Mouse (Mus musculus): Measurements from ENCODE around the gene Prrg1. TPM values are rescaled to one million over a fixed set of nuclear protein-coding genes. Genes with fewer than 3 reads are reported as not detected.

Prrg1 gene
- polyA plus RNA-seq (2015; fragmentation: Nextera tagmentation; extraction: Ambion mirVana), result 11.0 and 12.9 TPM in 2 replicates

GRCm38 (mm10) chrX:78583202-78584004 is at the start of gene Prrg1:
TSS of gene Prrg1 (minus strand) at chrX:78583896.
- peak within 1 kb of the TSS; percentile 92 for H3K27ac ChIP-seq
- H3K27me3 ChIP-seq, result no peaks in the 10 kb centered on the region
- no peaks in the 10 kb centered on the region for H3K9me3 ChIP-seq
- H3K4me3 ChIP-seq, result peak within 1 kb of the TSS; percentile 54
- 19% methylated on average over 34 of the region's 36 CpGs for WGBS
- peak within 1 kb of the TSS; percentile 48 for H3K4me2 ChIP-seq
- ATAC-seq (ENCODE audit: borderline replicate concordance, extremely low read depth, low FRiP score, low TSS enrichment), result peak; percentile 93
- H3K36me3 ChIP-seq, result no peaks in the 10 kb centered on the region
- peak within 1 kb of the TSS; percentile 54 for H3K9ac ChIP-seq
- H3K4me1 ChIP-seq, result no peaks in the 10 kb centered on the region

- no peaks in the 10 kb centered on the region for H3K27me3 ChIP-seq
- no peaks in the 10 kb centered on the region for H3K36me3 ChIP-seq
- 58% methylated on average over 2 of the region's 2 CpGs for WGBS
- no peak overlapping the region for H3K9ac ChIP-seq
- no peaks in the 10 kb centered on the region for H3K9me3 ChIP-seq
- H3K4me1 ChIP-seq, result no peaks in the 10 kb centered on the region
- no peak overlapping the region for H3K27ac ChIP-seq
- no peak for ATAC-seq (ENCODE audit: borderline replicate concordance, extremely low read depth, low FRiP score, low TSS enrichment)
- H3K4me3 ChIP-seq, result no peak overlapping the region
- H3K4me2 ChIP-seq, result no peak overlapping the region
Observed at GRCm38 (mm10) chrX:78605814-78606213, 22.1 kb upstream of the Prrg1 start.

- H3K36me3 ChIP-seq, result no peaks in the 10 kb centered on the region
- H3K4me1 ChIP-seq, result no peaks in the 10 kb centered on the region
- no peaks in the 10 kb centered on the region for H3K9me3 ChIP-seq
- no peaks in the 10 kb centered on the region for H3K27me3 ChIP-seq
- no peak overlapping the region for H3K9ac ChIP-seq
- WGBS, result 52% methylated on average over 2 of the region's 2 CpGs
- no peak for ATAC-seq (ENCODE audit: borderline replicate concordance, extremely low read depth, low FRiP score, low TSS enrichment)
- H3K27ac ChIP-seq, result no peak overlapping the region
- no peak overlapping the region for H3K4me2 ChIP-seq
- H3K4me3 ChIP-seq, result no peak overlapping the region
Observed at GRCm38 (mm10) chrX:78593138-78593537, 9.4 kb upstream of the Prrg1 start.

- no peaks in the 10 kb centered on the region for H3K36me3 ChIP-seq
- H3K27me3 ChIP-seq, result no peaks in the 10 kb centered on the region
- H3K9ac ChIP-seq, result 0 out of 2 replicates have a peak overlapping the region, but pooled peaks have one; percentile 54
- peak; percentile 75 for ATAC-seq (ENCODE audit: borderline replicate concordance, extremely low read depth, low FRiP score, low TSS enrichment)
- no peaks in the 10 kb centered on the region for H3K4me1 ChIP-seq
- H3K4me2 ChIP-seq, result peak overlapping the region; percentile 48
- H3K9me3 ChIP-seq, result no peaks in the 10 kb centered on the region
- H3K27ac ChIP-seq, result peak overlapping the region; percentile 92
- WGBS, result 34% methylated on average over 12 of the region's 21 CpGs
- H3K4me3 ChIP-seq, result peak overlapping the region; percentile 54
Observed at GRCm38 (mm10) chrX:78582854-78583201, 868 bp downstream of the Prrg1 start.

GRCm38 (mm10) chrX:78563451-78563850 is 20.2 kb downstream of the Prrg1 start:
- Histone ChIP-seq H3K4me1 (no peaks in the 10 kb centered on the region), H3K36me3 (no peaks in the 10 kb centered on the region), H3K27ac (no peak overlapping the region), H3K9ac (no peak overlapping the region), H3K27me3 (no peaks in the 10 kb centered on the region), H3K4me3 (no peak overlapping the region), H3K9me3 (no peaks in the 10 kb centered on the region), H3K4me2 (no peak overlapping the region)
- 62% methylated on average over 2 of the region's 2 CpGs for WGBS
- no peak for ATAC-seq (ENCODE audit: borderline replicate concordance, extremely low read depth, low FRiP score, low TSS enrichment)

GRCm38 (mm10) chrX:78553399-78553798 is 30.3 kb downstream of the Prrg1 start:
- no peak for ATAC-seq (ENCODE audit: borderline replicate concordance, extremely low read depth, low FRiP score, low TSS enrichment)
- Histone ChIP-seq H3K9me3 (no peaks in the 10 kb centered on the region), H3K4me2 (no peak overlapping the region), H3K27me3 (no peaks in the 10 kb centered on the region), H3K36me3 (no peaks in the 10 kb centered on the region), H3K9ac (no peak overlapping the region), H3K4me3 (no peak overlapping the region), H3K4me1 (no peaks in the 10 kb centered on the region), H3K27ac (no peak overlapping the region)
- WGBS, result 75% methylated on average over 2 of the region's 2 CpGs

GRCm38 (mm10) chrX:78552704-78553103 is 31.0 kb downstream of the Prrg1 start:
- Histone ChIP-seq H3K4me3 (no peak overlapping the region), H3K9me3 (no peaks in the 10 kb centered on the region), H3K4me1 (no peaks in the 10 kb centered on the region), H3K9ac (no peak overlapping the region), H3K4me2 (no peak overlapping the region), H3K36me3 (no peaks in the 10 kb centered on the region), H3K27me3 (no peaks in the 10 kb centered on the region), H3K27ac (no peak overlapping the region)
- ATAC-seq (ENCODE audit: borderline replicate concordance, extremely low read depth, low FRiP score, low TSS enrichment), result no peak
- 36% methylated on average over 1 of the region's 1 CpGs for WGBS

- WGBS, result 46% methylated on average over 1 of the region's 1 CpGs
- Histone ChIP-seq H3K9ac (no peak overlapping the region), H3K27me3 (no peaks in the 10 kb centered on the region), H3K27ac (no peak overlapping the region), H3K4me1 (no peaks in the 10 kb centered on the region), H3K9me3 (no peaks in the 10 kb centered on the region), H3K4me2 (no peak overlapping the region), H3K4me3 (no peak overlapping the region), H3K36me3 (no peaks in the 10 kb centered on the region)
- ATAC-seq (ENCODE audit: borderline replicate concordance, extremely low read depth, low FRiP score, low TSS enrichment), result no peak
Observed at GRCm38 (mm10) chrX:78547696-78548095, 36.0 kb downstream of the Prrg1 start.

GRCm38 (mm10) chrX:78539734-78540133 is 44.0 kb downstream of the Prrg1 start:
- no peaks in the 10 kb centered on the region for H3K36me3 ChIP-seq
- no peak for ATAC-seq (ENCODE audit: borderline replicate concordance, extremely low read depth, low FRiP score, low TSS enrichment)
- H3K4me1 ChIP-seq, result no peaks in the 10 kb centered on the region
- no peak overlapping the region for H3K9ac ChIP-seq
- H3K4me2 ChIP-seq, result no peak overlapping the region
- H3K4me3 ChIP-seq, result no peak overlapping the region
- H3K27ac ChIP-seq, result no peak overlapping the region
- no peaks in the 10 kb centered on the region for H3K9me3 ChIP-seq
- no peaks in the 10 kb centered on the region for H3K27me3 ChIP-seq

- Histone ChIP-seq H3K9me3 (no peaks in the 10 kb centered on the region), H3K4me1 (no peaks in the 10 kb centered on the region), H3K27me3 (no peaks in the 10 kb centered on the region), H3K36me3 (no peaks in the 10 kb centered on the region), H3K27ac (no peak overlapping the region), H3K4me2 (no peak overlapping the region), H3K4me3 (no peak overlapping the region), H3K9ac (no peak overlapping the region)
- no peak for ATAC-seq (ENCODE audit: borderline replicate concordance, extremely low read depth, low FRiP score, low TSS enrichment)
- WGBS, result 69% methylated on average over 2 of the region's 2 CpGs
Observed at GRCm38 (mm10) chrX:78538632-78539316, 44.9 kb downstream of the Prrg1 start.

- no peak overlapping the region for H3K27ac ChIP-seq
- WGBS, result 74% methylated on average over 2 of the region's 2 CpGs
- no peak overlapping the region for H3K9ac ChIP-seq
- H3K4me3 ChIP-seq, result no peak overlapping the region
- H3K4me1 ChIP-seq, result no peaks in the 10 kb centered on the region
- no peak for ATAC-seq (ENCODE audit: borderline replicate concordance, extremely low read depth, low FRiP score, low TSS enrichment)
- no peaks in the 10 kb centered on the region for H3K27me3 ChIP-seq
- H3K4me2 ChIP-seq, result no peak overlapping the region
- no peaks in the 10 kb centered on the region for H3K9me3 ChIP-seq
- H3K36me3 ChIP-seq, result no peaks in the 10 kb centered on the region
Observed at GRCm38 (mm10) chrX:78518301-78518700, 65.4 kb downstream of the Prrg1 start.

GRCm38 (mm10) chrX:78482987-78483386 is 100.7 kb downstream of the Prrg1 start:
- ATAC-seq (ENCODE audit: borderline replicate concordance, extremely low read depth, low FRiP score, low TSS enrichment), result no peak
- WGBS, result 90% methylated on average over 2 of the region's 2 CpGs
- H3K36me3 ChIP-seq, result no peaks in the 10 kb centered on the region

More at GRCm38 (mm10) chrX:78482987-78483386, 100.7 kb downstream of the Prrg1 start:
- Histone ChIP-seq H3K4me2 (no peak overlapping the region), H3K4me1 (no peaks in the 10 kb centered on the region), H3K9me3 (no peaks in the 10 kb centered on the region), H3K9ac (no peak overlapping the region), H3K27ac (no peak overlapping the region), H3K27me3 (no peaks in the 10 kb centered on the region), H3K4me3 (no peak overlapping the region)
